Mouse (Mus musculus): ENCODE results near the gene Sox5.

DNA sequence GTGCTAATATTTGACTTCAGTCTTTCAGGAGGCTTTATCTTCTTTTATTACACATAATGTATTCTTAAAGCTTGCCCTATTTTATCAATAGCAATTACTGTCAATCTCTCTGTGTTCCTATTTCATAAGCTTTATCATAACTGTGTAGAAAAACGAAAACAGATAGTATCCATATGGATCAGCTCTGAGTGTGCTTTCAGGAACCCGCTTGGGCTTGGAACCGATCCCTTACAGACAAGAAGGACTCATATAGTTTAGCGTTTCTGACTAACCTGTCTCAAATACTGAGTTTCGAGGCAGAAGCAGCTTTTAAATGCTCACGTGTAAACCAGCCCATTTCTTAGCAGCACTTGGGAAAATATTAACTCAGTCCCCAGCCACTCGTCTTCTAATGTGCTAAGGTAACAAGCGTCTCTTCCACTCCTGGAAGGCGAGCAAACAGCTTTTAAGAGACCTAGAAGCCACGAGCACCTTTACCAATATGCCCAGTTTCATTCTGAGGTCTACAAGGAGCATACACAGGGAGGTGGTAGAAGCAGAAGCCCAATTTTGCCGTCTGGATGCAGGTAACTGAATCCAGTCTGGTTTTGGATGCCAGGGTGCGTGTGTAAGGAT lies 706.3 kb downstream of the Sox5 start:
- TF ChIP-seq CTCF (IDR thresholded peaks at IDR 0.05; ENCODE audit: borderline replicate concordance, insufficient read depth, low read length): no peak
- no peak for TF ChIP-seq POLR2A (IDR thresholded peaks at IDR 0.05; ENCODE audit: low read depth, low read length)

Data from embryonic fibroblast, embryonic 13.5 days (primary cell).